Mouse (Mus musculus): ENCODE results near the gene Nr4a1. TPM values are rescaled to one million over a fixed set of nuclear protein-coding genes. Genes with fewer than 3 reads are reported as not detected.
A peak's percentile ranks its signal among the peaks of the same experiment; 100 is the strongest.

Nr4a1 gene
- polyA plus RNA-seq (2014; fragmentation: Nextera tagmentation; extraction: Ambion mirVana), result 2.2 and 3.0 TPM in 2 replicates

DNA sequence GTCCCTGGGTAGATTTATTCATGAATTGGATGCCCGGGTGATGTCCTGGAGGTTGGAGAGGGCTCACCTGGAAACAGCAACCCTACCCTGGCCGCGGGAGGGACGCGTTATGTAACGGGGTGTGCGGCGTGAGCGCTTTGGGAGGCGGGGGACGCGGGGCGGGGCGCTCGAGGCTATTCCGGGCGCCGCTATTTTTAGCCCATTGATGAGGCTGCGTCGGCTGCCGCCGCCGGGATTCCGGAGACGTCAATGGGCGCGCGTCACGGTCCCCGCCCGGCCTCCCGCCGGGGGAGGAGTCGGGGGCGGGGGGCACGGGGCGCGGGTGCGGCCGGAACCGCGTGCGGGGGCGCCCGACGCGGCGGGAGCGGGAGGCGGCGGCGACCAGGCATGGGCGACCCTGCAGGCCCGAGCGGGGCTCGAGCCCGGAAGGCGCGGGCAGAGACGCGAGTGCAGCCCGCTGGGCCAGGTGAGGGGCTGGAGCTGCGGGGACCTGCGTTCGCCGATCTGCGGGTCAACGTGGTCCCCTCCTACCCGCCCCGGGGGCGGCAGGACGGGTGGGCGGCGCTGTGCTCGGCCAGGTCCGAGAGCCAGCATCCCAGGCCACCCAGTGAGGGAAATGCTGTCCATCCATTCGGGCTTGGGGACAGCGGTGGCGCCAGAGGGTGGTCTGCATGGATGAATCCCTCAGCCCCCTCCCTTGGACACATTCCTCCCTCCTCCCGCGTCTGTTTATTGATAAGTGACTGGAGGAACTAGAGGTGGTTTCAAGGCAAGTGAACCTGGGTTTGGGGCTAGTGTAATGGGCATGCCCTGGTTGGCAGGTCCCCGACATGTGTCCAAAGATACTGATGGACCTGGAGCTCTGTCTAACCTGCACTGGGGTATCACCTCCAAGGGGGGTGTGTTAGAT is at the start of gene Nr4a1:
TSS of gene Nr4a1 (plus strand) at position 384 of the 910 bp plus-strand sequence.
- Histone ChIP-seq H3K27me3 (ENCODE audit: control insufficient read depth, insufficient read depth, low read length) (no peaks in the 10 kb centered on the region; the same call in 1 of the 2 replicates), H3K4me3 (ENCODE audit: low read depth, low read length) (peak within 1 kb of the TSS; percentile 69), H3K27ac (replicated peaks; ENCODE audit: low read depth, low read length) (no peak within 1 kb of the TSS), H3K36me3 (replicated peaks; ENCODE audit: control insufficient read depth, insufficient read depth, low read depth, low read length) (no peaks in the 10 kb centered on the region), H3K9me3 (replicated peaks; ENCODE audit: control insufficient read depth, low read length) (no peaks in the 10 kb centered on the region), H3K9ac (replicated peaks; ENCODE audit: low read length) (peak within 1 kb of the TSS; percentile 84), H3K4me1 (ENCODE audit: control insufficient read depth, insufficient read depth, low read length) (no peaks in the 10 kb centered on the region), H3K4me2 (ENCODE audit: low read depth, low read length) (peak within 1 kb of the TSS; percentile 96)
- DNase-seq (ENCODE audit: low spot score), result peak; percentile 72
- WGBS, result 1% methylated on average over 64 of the region's 82 CpGs
- ATAC-seq (replicated peaks; ENCODE audit: insufficient number of reproducible peaks, low FRiP score, low TSS enrichment, low read depth), result 0 out of 2 replicates have a peak, but pooled peaks have one; percentile 32

DNA sequence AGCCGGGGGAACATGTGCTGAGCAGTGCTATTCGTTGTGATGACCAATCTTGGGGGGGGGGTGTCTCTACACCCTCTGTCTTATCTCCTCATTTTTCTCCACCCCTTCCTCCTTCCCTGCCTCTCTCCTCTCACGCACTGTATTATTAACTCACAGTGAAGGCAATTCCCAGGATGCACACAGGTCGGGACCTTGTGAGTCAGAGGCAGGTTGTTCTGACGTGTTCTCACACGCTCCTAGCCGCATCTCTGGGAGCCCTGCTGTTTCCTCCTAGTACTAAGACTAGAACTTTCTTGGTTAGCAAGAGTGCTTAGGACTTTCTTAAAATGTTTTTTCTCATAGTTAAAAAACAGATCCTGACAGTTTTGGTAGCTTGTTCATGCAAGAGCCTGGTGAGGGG is 49.3 kb upstream of the Nr4a1 start:
- Histone ChIP-seq H3K27me3 (ENCODE audit: control insufficient read depth, insufficient read depth, low read length) (no peaks in the 10 kb centered on the region), H3K36me3 (replicated peaks; ENCODE audit: control insufficient read depth, insufficient read depth, low read depth, low read length) (peaks cover 15% of the 10 kb centered on the region), H3K9me3 (replicated peaks; ENCODE audit: control insufficient read depth, low read length) (no peaks in the 10 kb centered on the region), H3K27ac (replicated peaks; ENCODE audit: low read depth, low read length) (no peak overlapping the region), H3K4me3 (ENCODE audit: low read depth, low read length) (no peak overlapping the region), H3K4me2 (ENCODE audit: low read depth, low read length) (no peak overlapping the region), H3K4me1 (ENCODE audit: control insufficient read depth, insufficient read depth, low read length) (no peaks in the 10 kb centered on the region), H3K9ac (replicated peaks; ENCODE audit: low read length) (no peak overlapping the region)
- 80% methylated on average over 7 of the region's 7 CpGs for WGBS
- ATAC-seq (replicated peaks; ENCODE audit: insufficient number of reproducible peaks, low FRiP score, low TSS enrichment, low read depth), result no peak
- no peak for DNase-seq (ENCODE audit: low spot score)

DNA sequence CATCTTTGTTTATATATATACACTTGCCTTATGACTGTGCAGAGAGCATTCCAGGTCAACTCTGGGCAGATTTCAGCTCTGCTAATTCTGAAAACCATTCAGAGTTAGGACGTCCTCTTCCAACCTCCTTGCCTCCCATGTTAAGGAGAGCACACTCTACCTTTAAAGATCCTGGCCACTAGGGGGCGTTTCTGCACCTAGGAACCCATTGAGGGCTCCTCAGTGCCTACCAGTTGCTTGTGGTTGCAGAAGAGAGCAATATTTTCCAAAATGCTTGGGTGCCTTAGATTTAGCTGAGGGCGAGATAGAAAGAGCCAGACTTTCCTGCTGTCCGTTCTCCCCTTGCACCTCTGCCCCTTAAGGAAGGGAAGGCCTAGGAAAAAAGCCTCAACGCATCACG is 43.8 kb upstream of the Nr4a1 start:
- H3K27ac ChIP-seq (replicated peaks; ENCODE audit: low read depth, low read length), result no peak overlapping the region
- no peak overlapping the region for H3K9ac ChIP-seq (replicated peaks; ENCODE audit: low read length)
- H3K4me2 ChIP-seq (ENCODE audit: low read depth, low read length), result no peak overlapping the region
- no peaks in the 10 kb centered on the region for H3K9me3 ChIP-seq (replicated peaks; ENCODE audit: control insufficient read depth, low read length)
- no peak for ATAC-seq (replicated peaks; ENCODE audit: insufficient number of reproducible peaks, low FRiP score, low TSS enrichment, low read depth)
- no peaks in the 10 kb centered on the region for H3K27me3 ChIP-seq (ENCODE audit: control insufficient read depth, insufficient read depth, low read length)
- H3K4me1 ChIP-seq (ENCODE audit: control insufficient read depth, insufficient read depth, low read length), result no peaks in the 10 kb centered on the region
- H3K4me3 ChIP-seq (ENCODE audit: low read depth, low read length), result no peak overlapping the region
- H3K36me3 ChIP-seq (replicated peaks; ENCODE audit: control insufficient read depth, insufficient read depth, low read depth, low read length), result 0 out of 2 replicates have a peak, but pooled peaks cover 2% of the 10 kb centered on the region
- peak; percentile 89 for DNase-seq (ENCODE audit: low spot score)
- 67% methylated on average over 6 of the region's 6 CpGs for WGBS

DNA sequence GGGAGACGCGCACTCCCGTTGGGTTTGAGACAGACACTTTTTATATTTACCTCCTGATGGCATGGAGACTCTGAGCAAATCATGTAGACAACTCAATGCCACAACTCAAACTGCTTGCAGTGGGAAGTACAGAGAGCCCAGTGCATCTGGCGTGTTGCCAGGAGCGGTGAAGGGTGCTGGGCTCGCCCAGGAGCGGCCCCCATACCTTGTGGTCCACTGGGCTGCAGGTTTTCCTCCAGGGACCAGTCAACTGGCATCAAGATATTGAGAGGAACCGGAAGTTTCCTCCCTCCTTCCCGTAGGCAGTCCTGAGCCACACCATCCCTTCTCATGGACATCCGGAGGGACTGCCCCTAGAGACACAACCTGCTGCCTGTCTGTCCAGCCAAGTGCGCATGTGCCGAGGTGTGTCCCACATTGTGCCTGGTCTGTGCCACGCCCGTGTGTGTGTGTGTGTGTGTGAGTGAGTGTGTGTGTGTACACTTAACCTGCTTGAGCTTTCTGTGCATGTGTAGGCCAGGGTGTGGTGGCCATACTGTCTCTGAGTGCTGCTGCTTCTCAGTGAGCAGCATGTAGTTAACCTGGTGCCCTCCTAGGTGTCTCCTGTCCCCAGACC is 43.0 kb upstream of the Nr4a1 start:
- H3K27me3 ChIP-seq (ENCODE audit: control insufficient read depth, insufficient read depth, low read length), result no peaks in the 10 kb centered on the region
- DNase-seq (ENCODE audit: low spot score) (no peak), ATAC-seq (replicated peaks; ENCODE audit: insufficient number of reproducible peaks, low FRiP score, low TSS enrichment, low read depth) (peak; percentile 46; the same call in 1 of the 2 replicates)
- H3K9me3 ChIP-seq (replicated peaks; ENCODE audit: control insufficient read depth, low read length), result no peaks in the 10 kb centered on the region
- WGBS, result 94% methylated on average over 14 of the region's 14 CpGs
- H3K9ac ChIP-seq (replicated peaks; ENCODE audit: low read length), result no peak overlapping the region
- no peak overlapping the region for H3K4me2 ChIP-seq (ENCODE audit: low read depth, low read length)
- H3K4me3 ChIP-seq (ENCODE audit: low read depth, low read length), result no peak overlapping the region
- H3K36me3 ChIP-seq (replicated peaks; ENCODE audit: control insufficient read depth, insufficient read depth, low read depth, low read length), result 0 out of 2 replicates have a peak, but pooled peaks cover 2% of the 10 kb centered on the region
- H3K27ac ChIP-seq (replicated peaks; ENCODE audit: low read depth, low read length), result no peak overlapping the region
- H3K4me1 ChIP-seq (ENCODE audit: control insufficient read depth, insufficient read depth, low read length), result no peaks in the 10 kb centered on the region

DNA sequence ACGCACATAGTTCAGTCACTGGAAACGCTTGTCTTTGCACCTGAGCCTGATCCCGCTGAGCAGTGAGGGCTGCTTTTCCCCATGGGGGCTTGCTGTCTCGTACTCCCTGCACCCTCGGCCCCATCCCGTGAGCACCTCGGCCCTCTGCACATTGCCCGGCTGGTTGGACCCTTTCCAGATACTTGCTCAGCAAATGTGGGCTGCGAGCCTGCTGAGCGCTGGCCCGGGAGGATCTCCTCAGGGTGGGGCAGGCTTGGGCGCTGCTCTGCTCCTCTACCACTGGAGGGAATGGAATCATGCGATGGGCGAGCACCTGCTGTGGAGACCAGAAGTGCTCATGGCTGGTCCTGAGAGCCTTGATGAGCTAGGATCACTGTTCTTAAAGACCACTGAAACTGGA is 41.6 kb upstream of the Nr4a1 start:
- WGBS, result 86% methylated on average over 14 of the region's 14 CpGs
- H3K36me3 ChIP-seq (replicated peaks; ENCODE audit: control insufficient read depth, insufficient read depth, low read depth, low read length), result 0 out of 2 replicates have a peak, but pooled peaks cover 2% of the 10 kb centered on the region
- H3K4me2 ChIP-seq (ENCODE audit: low read depth, low read length), result no peak overlapping the region
- ATAC-seq (replicated peaks; ENCODE audit: insufficient number of reproducible peaks, low FRiP score, low TSS enrichment, low read depth) (no peak), DNase-seq (ENCODE audit: low spot score) (no peak)
- H3K9ac ChIP-seq (replicated peaks; ENCODE audit: low read length), result no peak overlapping the region
- no peak overlapping the region for H3K4me3 ChIP-seq (ENCODE audit: low read depth, low read length)
- no peaks in the 10 kb centered on the region for H3K9me3 ChIP-seq (replicated peaks; ENCODE audit: control insufficient read depth, low read length)
- H3K27me3 ChIP-seq (ENCODE audit: control insufficient read depth, insufficient read depth, low read length), result no peaks in the 10 kb centered on the region
- no peak overlapping the region for H3K27ac ChIP-seq (replicated peaks; ENCODE audit: low read depth, low read length)
- H3K4me1 ChIP-seq (ENCODE audit: control insufficient read depth, insufficient read depth, low read length), result no peaks in the 10 kb centered on the region

DNA sequence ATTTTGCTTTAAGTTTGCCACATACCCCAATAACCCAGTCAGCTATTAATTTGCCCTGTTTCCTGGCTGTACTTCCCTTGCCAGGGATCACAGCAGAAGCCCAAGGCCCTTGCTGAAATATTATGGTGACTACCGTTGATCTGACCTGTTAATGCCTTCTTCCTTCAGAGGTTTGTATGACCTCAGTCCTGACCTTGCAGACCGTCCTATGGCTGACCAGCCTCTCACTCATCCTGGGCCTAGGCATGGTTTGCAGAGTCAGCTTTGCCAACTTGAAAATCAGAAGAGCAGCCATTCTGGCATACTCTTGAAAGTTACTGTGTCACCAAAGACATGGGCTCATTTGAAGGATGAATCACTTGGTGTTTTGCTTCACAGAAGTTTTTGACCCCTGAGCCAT is 38.9 kb upstream of the Nr4a1 start:
- DNase-seq (ENCODE audit: low spot score) (no peak), ATAC-seq (replicated peaks; ENCODE audit: insufficient number of reproducible peaks, low FRiP score, low TSS enrichment, low read depth) (no peak)
- Histone ChIP-seq H3K27ac (replicated peaks; ENCODE audit: low read depth, low read length) (no peak overlapping the region), H3K9me3 (replicated peaks; ENCODE audit: control insufficient read depth, low read length) (no peaks in the 10 kb centered on the region), H3K27me3 (ENCODE audit: control insufficient read depth, insufficient read depth, low read length) (no peaks in the 10 kb centered on the region), H3K4me1 (ENCODE audit: control insufficient read depth, insufficient read depth, low read length) (no peaks in the 10 kb centered on the region), H3K36me3 (replicated peaks; ENCODE audit: control insufficient read depth, insufficient read depth, low read depth, low read length) (no peaks in the 10 kb centered on the region), H3K4me2 (ENCODE audit: low read depth, low read length) (no peak overlapping the region), H3K9ac (replicated peaks; ENCODE audit: low read length) (no peak overlapping the region), H3K4me3 (ENCODE audit: low read depth, low read length) (no peak overlapping the region)
- WGBS, result 64% methylated on average over 2 of the region's 2 CpGs

DNA sequence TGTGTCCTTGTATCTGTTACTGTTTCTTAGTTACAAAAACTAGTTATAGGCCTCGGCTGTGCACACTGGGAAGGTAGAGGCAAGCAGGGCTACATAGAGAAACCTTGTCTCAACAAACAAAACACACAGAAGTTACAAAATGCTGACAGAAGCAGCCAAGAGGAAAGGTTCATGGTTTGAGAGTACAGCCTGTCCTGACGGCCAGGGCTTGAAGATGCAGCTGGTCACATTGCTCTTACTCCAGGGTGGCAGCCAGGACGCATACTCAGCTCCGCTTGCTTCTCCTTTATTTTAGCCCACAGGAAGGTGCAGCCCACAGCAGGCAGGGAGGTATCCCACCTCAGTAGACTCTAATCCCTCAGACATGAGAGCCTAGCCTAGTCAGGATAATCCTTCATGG is 38.0 kb upstream of the Nr4a1 start:
- Histone ChIP-seq H3K9ac (replicated peaks; ENCODE audit: low read length) (no peak overlapping the region), H3K9me3 (replicated peaks; ENCODE audit: control insufficient read depth, low read length) (no peaks in the 10 kb centered on the region), H3K4me2 (ENCODE audit: low read depth, low read length) (no peak overlapping the region), H3K4me3 (ENCODE audit: low read depth, low read length) (no peak overlapping the region), H3K4me1 (ENCODE audit: control insufficient read depth, insufficient read depth, low read length) (peaks cover 4% of the 10 kb centered on the region; the same call in 1 of the 2 replicates), H3K36me3 (replicated peaks; ENCODE audit: control insufficient read depth, insufficient read depth, low read depth, low read length) (no peaks in the 10 kb centered on the region), H3K27me3 (ENCODE audit: control insufficient read depth, insufficient read depth, low read length) (no peaks in the 10 kb centered on the region), H3K27ac (replicated peaks; ENCODE audit: low read depth, low read length) (no peak overlapping the region)
- DNase-seq (ENCODE audit: low spot score) (no peak), ATAC-seq (replicated peaks; ENCODE audit: insufficient number of reproducible peaks, low FRiP score, low TSS enrichment, low read depth) (no peak)
- WGBS, result 76% methylated on average over 4 of the region's 4 CpGs

DNA sequence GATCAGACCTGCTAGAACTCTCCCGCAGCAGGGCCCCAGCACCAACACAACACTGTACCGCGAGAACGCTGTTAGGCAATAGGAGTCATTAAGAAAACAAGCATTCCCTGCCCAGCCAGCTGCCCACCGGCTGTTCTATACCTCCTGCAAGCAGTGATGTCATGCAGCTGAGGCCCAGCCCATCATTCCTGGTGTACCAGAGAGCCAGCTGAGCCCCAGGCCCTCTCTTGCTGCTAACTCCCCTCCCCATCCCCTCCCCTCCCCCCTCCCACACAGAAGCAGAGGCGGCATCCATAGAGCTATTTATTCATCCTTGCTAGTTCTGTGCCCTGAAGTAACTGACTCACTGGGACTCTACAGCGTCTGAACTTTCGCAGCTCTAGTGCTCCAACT is 33.2 kb upstream of the Nr4a1 start:
- peak; percentile 64 for ATAC-seq (replicated peaks; ENCODE audit: insufficient number of reproducible peaks, low FRiP score, low TSS enrichment, low read depth)
- no peak overlapping the region for H3K4me3 ChIP-seq (ENCODE audit: low read depth, low read length)
- peak overlapping the region; percentile 10; the same call in 1 of the 2 replicates for H3K4me2 ChIP-seq (ENCODE audit: low read depth, low read length)

More for the DNA sequence above, 33.2 kb upstream of the Nr4a1 start:
- Histone ChIP-seq H3K9me3 (replicated peaks; ENCODE audit: control insufficient read depth, low read length) (no peaks in the 10 kb centered on the region), H3K36me3 (replicated peaks; ENCODE audit: control insufficient read depth, insufficient read depth, low read depth, low read length) (no peaks in the 10 kb centered on the region), H3K9ac (replicated peaks; ENCODE audit: low read length) (no peak overlapping the region), H3K27ac (replicated peaks; ENCODE audit: low read depth, low read length) (peak overlapping the region; percentile 47; the same call in 1 of the 2 replicates), H3K4me1 (ENCODE audit: control insufficient read depth, insufficient read depth, low read length) (peaks cover 9% of the 10 kb centered on the region), H3K27me3 (ENCODE audit: control insufficient read depth, insufficient read depth, low read length) (0 out of 2 replicates have a peak, but pooled peaks cover 2% of the 10 kb centered on the region)
- peak; percentile 71 for DNase-seq (ENCODE audit: low spot score)
- WGBS, result 5% methylated on average over 8 of the region's 8 CpGs

Measured in embryonic facial prominence, embryonic 11.5 days (tissue).